Mouse (Mus musculus): Measurements from ENCODE around the gene Rarres2.

GRCm38 (mm10) chr6:48568036-48568984 is 4.3 kb downstream of the Rarres2 start:
- TF ChIP-seq POLR2A (IDR thresholded peaks at IDR 0.05; ENCODE audit: control insufficient read depth in 1 of 2, insufficient read depth in 1 of 2, low read depth in 1 of 2, low read length in 2 of 2, poor library complexity in 1 of 2) (no peak), CTCF (IDR thresholded peaks at IDR 0.05 in 2 of 3, conservative IDR thresholded peaks at IDR 0.05 in 1 of 3; ENCODE audit: control insufficient read depth in 1 of 3, insufficient read depth in 1 of 3, low read depth in 2 of 3, low read length in 3 of 3, poor library complexity in 1 of 3, severe bottlenecking in 1 of 3) (no peak), MAX (IDR thresholded peaks at IDR 0.05; ENCODE audit: low read length) (no peak), MAZ (IDR thresholded peaks at IDR 0.05; ENCODE audit: low read depth, low read length) (no peak)
